Mouse (Mus musculus): ENCODE measurements around the gene Abcg1. TPM values are rescaled to one million over a fixed set of nuclear protein-coding genes. Genes with fewer than 3 reads are reported as not detected.

The Abcg1 gene
- polyA plus RNA-seq, 1 experiment: 1.3 TPM

DNA sequence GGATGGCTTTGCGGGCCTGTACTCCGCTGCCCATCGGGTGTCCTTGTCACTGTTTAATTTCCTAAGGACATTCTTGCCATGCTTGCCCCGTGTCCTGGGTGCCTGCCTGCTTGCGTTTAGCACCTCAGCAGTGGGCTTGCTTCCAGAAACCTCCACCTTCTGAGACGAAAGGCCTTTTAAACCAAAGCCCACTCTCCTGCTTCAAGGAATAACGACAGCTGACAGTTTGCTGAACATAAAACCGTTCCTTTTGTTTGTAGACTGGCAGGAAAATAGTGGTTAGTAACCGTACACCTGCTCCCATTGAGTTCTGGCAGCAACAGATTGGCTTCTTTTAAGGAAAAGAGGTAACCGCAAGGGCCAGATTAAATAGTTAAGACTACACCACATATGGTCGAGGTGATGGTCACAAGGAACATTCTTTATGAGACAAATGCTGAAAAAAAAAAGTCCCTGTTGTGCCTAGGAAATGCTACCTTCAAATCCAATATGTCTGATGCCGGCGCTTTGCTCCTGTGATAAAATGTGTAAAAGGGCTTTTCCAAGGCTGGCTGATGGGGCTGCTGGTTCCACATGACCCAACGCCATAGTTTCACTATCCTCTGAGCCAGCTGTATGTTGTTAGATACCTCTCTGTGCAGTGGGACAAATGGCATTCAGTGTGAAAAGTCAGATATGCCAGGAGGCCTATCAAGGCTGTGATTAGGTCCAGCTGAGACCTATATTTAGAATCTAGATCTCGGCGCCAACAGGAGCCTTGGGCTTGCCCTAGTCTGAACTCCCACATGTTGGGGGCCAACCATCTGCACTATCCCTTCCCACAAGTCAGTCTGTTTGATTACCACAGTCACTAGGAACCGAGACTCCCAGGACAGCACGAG is 14.2 kb downstream of the Abcg1 start:
- no peaks in the 10 kb centered on the region for H3K27me3 ChIP-seq (ENCODE audit: control insufficient read depth, insufficient read depth, low read length)
- H3K4me3 ChIP-seq (ENCODE audit: control insufficient read depth, low read depth, low read length): no peak overlapping the region
- H3K27ac ChIP-seq (ENCODE audit: control insufficient read depth, insufficient read depth, low read depth, low read length): no peak overlapping the region
- TF ChIP-seq CTCF (IDR thresholded peaks at IDR 0.05; ENCODE audit: control insufficient read depth, insufficient read depth, insufficient replicate concordance, low read depth, low read length): no peak
- TF ChIP-seq POLR2A (IDR thresholded peaks at IDR 0.05; ENCODE audit: control insufficient read depth, low read depth, low read length): no peak
- H3K36me3 ChIP-seq (ENCODE audit: control insufficient read depth, insufficient read depth, low read length): no peaks in the 10 kb centered on the region
- H3K4me1 ChIP-seq (ENCODE audit: control insufficient read depth, insufficient read depth, low read length): peaks cover 15% of the 10 kb centered on the region

DNA sequence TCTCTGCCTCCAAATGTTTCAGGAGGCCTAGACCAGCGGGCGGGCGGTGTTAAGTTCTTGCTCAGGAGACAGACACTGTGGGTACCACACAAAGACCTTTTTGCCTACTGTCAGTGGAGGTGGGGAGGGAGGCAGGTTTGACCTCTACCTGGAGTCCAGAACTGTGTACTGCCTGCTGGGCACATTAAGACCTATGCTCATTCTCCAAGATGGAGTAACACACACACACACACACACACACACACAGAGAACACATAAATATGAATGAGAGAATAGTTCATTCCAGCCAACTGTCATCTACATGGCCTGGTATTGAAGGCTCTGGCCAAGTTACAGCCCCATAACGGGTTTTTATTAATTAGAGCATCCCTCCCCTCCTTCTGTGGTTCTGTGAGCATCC is 15.4 kb downstream of the Abcg1 start:
- H3K27ac ChIP-seq (ENCODE audit: control insufficient read depth, insufficient read depth, low read depth, low read length): no peak overlapping the region
- TF ChIP-seq CTCF (IDR thresholded peaks at IDR 0.05; ENCODE audit: control insufficient read depth, insufficient read depth, insufficient replicate concordance, low read depth, low read length): no peak
- no peak for TF ChIP-seq POLR2A (IDR thresholded peaks at IDR 0.05; ENCODE audit: control insufficient read depth, low read depth, low read length)
- H3K27me3 ChIP-seq (ENCODE audit: control insufficient read depth, insufficient read depth, low read length): no peaks in the 10 kb centered on the region
- H3K36me3 ChIP-seq (ENCODE audit: control insufficient read depth, insufficient read depth, low read length): no peaks in the 10 kb centered on the region
- H3K4me1 ChIP-seq (ENCODE audit: control insufficient read depth, insufficient read depth, low read length): peaks cover 17% of the 10 kb centered on the region
- no peak overlapping the region; the same call in 1 of the 2 replicates for H3K4me3 ChIP-seq (ENCODE audit: control insufficient read depth, low read depth, low read length)

DNA sequence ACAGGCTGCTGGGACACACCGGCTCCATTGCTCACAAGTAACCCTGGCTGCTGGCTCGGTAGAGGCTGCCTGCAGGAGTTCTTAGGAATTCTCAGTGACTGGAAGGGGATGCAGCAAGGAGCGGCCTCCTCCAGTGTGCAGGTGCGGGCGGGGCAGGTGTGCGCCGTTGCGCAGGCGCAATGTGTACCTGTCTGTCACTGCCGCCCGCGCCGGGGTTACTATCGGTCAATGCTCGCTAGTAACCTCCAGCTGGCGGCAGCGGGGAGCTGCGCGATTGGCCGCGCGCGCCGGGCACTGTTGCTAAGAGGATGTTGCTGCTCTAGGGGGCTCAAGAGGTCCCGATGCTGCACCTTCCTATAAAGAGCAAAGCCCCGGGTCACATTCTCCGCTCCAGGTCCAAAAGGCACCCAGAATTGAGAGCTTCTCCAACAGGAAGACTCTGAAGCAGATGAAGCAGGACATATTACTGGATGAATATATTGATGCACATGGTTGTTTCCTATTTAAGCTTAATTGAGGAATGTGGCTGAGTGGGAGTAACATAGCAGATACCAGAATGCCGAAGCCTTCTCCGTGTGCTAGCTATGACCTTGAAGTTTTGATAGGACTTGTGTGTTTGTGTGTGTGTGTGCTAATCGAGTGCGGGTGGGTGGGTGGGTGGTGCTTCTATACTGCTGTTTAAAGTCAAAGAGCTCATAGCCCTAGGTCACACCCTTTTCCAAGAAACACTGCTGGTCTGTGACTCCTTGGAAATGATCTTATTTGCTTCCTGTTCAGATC is 16.0 kb downstream of the Abcg1 start:
- Histone ChIP-seq H3K36me3 (ENCODE audit: control insufficient read depth, insufficient read depth, low read length) (no peaks in the 10 kb centered on the region), H3K27me3 (ENCODE audit: control insufficient read depth, insufficient read depth, low read length) (no peaks in the 10 kb centered on the region), H3K27ac (ENCODE audit: control insufficient read depth, insufficient read depth, low read depth, low read length) (no peak overlapping the region), H3K4me3 (ENCODE audit: control insufficient read depth, low read depth, low read length) (no peak overlapping the region; the same call in 1 of the 2 replicates), H3K4me1 (ENCODE audit: control insufficient read depth, insufficient read depth, low read length) (peaks cover 17% of the 10 kb centered on the region)
- TF ChIP-seq CTCF (IDR thresholded peaks at IDR 0.05; ENCODE audit: control insufficient read depth, insufficient read depth, insufficient replicate concordance, low read depth, low read length) (no peak), POLR2A (IDR thresholded peaks at IDR 0.05; ENCODE audit: control insufficient read depth, low read depth, low read length) (no peak)

DNA sequence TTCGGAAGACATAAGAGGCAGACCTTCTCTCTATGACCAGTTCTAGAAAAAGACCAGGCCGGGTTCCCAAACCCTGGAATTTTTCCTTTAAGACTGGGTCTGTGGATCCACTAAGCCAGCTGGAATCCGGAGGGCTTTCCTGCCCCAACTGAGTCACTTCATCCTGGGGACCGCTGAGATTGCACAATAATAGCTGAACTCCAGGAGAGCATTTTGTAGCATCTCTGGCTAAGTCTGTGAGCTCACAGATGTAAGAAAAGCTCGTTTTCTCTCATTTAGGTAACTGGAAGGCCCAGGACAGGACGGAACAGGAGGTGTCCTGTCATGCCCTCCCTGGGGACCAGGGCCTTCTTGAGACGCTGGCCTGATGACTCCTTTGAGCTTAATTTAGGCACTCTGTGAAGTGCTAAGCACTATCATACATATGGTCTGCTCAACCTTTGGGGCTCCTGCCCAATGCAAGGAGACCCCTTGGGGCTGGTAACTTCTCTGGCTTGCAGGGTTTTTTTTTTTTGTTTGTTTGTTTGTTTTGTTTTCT is 16.6 kb downstream of the Abcg1 start:
- Histone ChIP-seq H3K27ac (ENCODE audit: control insufficient read depth, insufficient read depth, low read depth, low read length) (0 out of 2 replicates have a peak overlapping the region, but pooled peaks have one; percentile 1), H3K4me3 (ENCODE audit: control insufficient read depth, low read depth, low read length) (no peak overlapping the region), H3K36me3 (ENCODE audit: control insufficient read depth, insufficient read depth, low read length) (no peaks in the 10 kb centered on the region), H3K4me1 (ENCODE audit: control insufficient read depth, insufficient read depth, low read length) (peaks cover 17% of the 10 kb centered on the region), H3K27me3 (ENCODE audit: control insufficient read depth, insufficient read depth, low read length) (no peaks in the 10 kb centered on the region)
- TF ChIP-seq CTCF (IDR thresholded peaks at IDR 0.05; ENCODE audit: control insufficient read depth, insufficient read depth, insufficient replicate concordance, low read depth, low read length) (no peak), POLR2A (IDR thresholded peaks at IDR 0.05; ENCODE audit: control insufficient read depth, low read depth, low read length) (no peak)

DNA sequence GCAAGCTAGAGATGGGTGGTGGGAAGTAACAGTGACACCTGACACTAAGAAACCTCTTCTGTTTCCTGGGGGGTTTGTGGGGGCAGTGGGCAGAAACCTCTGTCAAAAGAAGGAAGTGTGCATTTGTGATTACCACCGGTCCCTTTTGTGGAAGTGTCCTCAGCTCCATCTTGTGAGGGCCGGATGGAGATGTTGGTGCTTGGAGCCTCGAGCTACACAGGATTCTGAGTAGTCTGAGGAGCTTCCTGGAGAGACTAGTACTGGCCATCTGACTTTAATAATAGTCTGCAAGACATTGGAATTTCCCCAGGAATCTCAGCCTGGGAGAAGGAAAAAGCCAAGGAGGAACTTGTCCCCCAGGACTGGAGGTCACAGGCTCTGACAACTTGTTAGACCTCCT is 17.2 kb downstream of the Abcg1 start:
- no peak for TF ChIP-seq CTCF (IDR thresholded peaks at IDR 0.05; ENCODE audit: control insufficient read depth, insufficient read depth, insufficient replicate concordance, low read depth, low read length)
- TF ChIP-seq POLR2A (IDR thresholded peaks at IDR 0.05; ENCODE audit: control insufficient read depth, low read depth, low read length): no peak
- no peaks in the 10 kb centered on the region for H3K36me3 ChIP-seq (ENCODE audit: control insufficient read depth, insufficient read depth, low read length)
- no peak overlapping the region for H3K4me3 ChIP-seq (ENCODE audit: control insufficient read depth, low read depth, low read length)
- H3K27ac ChIP-seq (ENCODE audit: control insufficient read depth, insufficient read depth, low read depth, low read length): no peak overlapping the region
- no peaks in the 10 kb centered on the region for H3K27me3 ChIP-seq (ENCODE audit: control insufficient read depth, insufficient read depth, low read length)
- peaks cover 17% of the 10 kb centered on the region for H3K4me1 ChIP-seq (ENCODE audit: control insufficient read depth, insufficient read depth, low read length)

DNA sequence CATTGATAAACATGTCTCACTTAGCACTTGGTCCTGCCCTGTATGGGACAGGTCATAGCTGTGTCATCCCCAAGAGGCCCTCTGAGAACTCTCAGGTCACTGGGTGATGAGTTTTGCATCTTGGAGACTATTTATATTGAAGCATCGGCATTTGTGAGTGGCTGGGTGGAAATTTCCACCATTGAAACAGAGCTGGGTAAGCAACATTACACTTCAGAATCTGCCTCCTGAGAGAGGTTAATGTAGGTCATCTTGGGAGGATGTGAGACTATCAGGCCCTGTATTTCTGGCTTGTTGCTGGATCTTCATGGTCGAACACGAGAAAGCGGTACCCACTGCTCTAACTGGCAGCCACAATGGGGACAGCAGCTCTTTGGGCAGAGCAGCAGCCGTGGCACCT is 18.0 kb downstream of the Abcg1 start:
- no peak for TF ChIP-seq POLR2A (IDR thresholded peaks at IDR 0.05; ENCODE audit: control insufficient read depth, low read depth, low read length)
- no peak for TF ChIP-seq CTCF (IDR thresholded peaks at IDR 0.05; ENCODE audit: control insufficient read depth, insufficient read depth, insufficient replicate concordance, low read depth, low read length)
- peaks cover 17% of the 10 kb centered on the region for H3K4me1 ChIP-seq (ENCODE audit: control insufficient read depth, insufficient read depth, low read length)
- no peak overlapping the region for H3K27ac ChIP-seq (ENCODE audit: control insufficient read depth, insufficient read depth, low read depth, low read length)
- no peaks in the 10 kb centered on the region for H3K27me3 ChIP-seq (ENCODE audit: control insufficient read depth, insufficient read depth, low read length)
- no peaks in the 10 kb centered on the region for H3K36me3 ChIP-seq (ENCODE audit: control insufficient read depth, insufficient read depth, low read length)
- no peak overlapping the region for H3K4me3 ChIP-seq (ENCODE audit: control insufficient read depth, low read depth, low read length)

DNA sequence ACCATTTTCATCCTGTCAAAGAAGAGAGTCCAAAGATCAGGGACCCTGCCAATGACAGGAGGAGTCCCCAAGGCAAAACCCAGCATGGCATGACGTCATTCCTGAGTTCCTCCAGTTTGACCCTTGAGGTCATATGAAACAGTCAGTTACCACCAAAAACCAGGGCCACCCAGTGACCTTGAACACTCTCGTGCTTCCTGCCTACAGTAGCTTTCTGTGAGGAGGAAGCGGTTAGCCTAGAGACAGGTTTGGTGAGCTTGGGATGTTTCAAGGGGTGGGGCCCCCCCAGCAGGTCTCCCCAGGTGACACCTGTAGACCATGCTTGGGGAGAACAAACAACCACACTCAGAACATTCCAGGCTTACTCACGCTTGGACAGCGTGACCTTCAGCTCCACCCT is 20.1 kb downstream of the Abcg1 start:
- no peak overlapping the region for H3K27ac ChIP-seq (ENCODE audit: control insufficient read depth, insufficient read depth, low read depth, low read length)
- H3K4me1 ChIP-seq (ENCODE audit: control insufficient read depth, insufficient read depth, low read length): peaks cover 15% of the 10 kb centered on the region
- H3K4me3 ChIP-seq (ENCODE audit: control insufficient read depth, low read depth, low read length): no peak overlapping the region
- no peaks in the 10 kb centered on the region for H3K27me3 ChIP-seq (ENCODE audit: control insufficient read depth, insufficient read depth, low read length)
- no peaks in the 10 kb centered on the region for H3K36me3 ChIP-seq (ENCODE audit: control insufficient read depth, insufficient read depth, low read length)
- no peak for TF ChIP-seq POLR2A (IDR thresholded peaks at IDR 0.05; ENCODE audit: control insufficient read depth, low read depth, low read length)
- TF ChIP-seq CTCF (IDR thresholded peaks at IDR 0.05; ENCODE audit: control insufficient read depth, insufficient read depth, insufficient replicate concordance, low read depth, low read length): no peak

Data from testis, adult 2 months (tissue).